Mouse (Mus musculus) ES-Bruce4 (cell line): ENCODE results near the gene Metap1d. TPM values are rescaled to one million over a fixed set of nuclear protein-coding genes. Genes with fewer than 3 reads are reported as not detected.

Experiments used
- H3K27ac ChIP-seq: 2 replicates; pipeline ENCODE4 v1.5.1; 2012; ENCODE audit warnings: low read length, inconsistent platforms; ENCODE audit not compliant: insufficient read depth
- H3K27me3 ChIP-seq: 2 replicates; pipeline ENCODE4 v1.6.1; 2012; ENCODE audit warnings: mild to moderate bottlenecking, low read length, inconsistent platforms; ENCODE audit not compliant: control insufficient read depth, poor library complexity, insufficient read depth, severe bottlenecking
- H3K36me3 ChIP-seq: 2 replicates; pipeline ENCODE4 v1.6.1; 2012; ENCODE audit warnings: inconsistent platforms, mild to moderate bottlenecking, low read length, moderate library complexity; ENCODE audit not compliant: control insufficient read depth, poor library complexity, insufficient read depth, severe bottlenecking
- H3K4me1 ChIP-seq: one replicate; pipeline ENCODE4 v1.8.1; 2011; ENCODE audit warnings: low read length; ENCODE audit not compliant: control insufficient read depth, insufficient read depth
- H3K4me3 ChIP-seq: 2 replicates; pipeline ENCODE4 v1.5.1; 2011; ENCODE audit warnings: low read depth, mild to moderate bottlenecking, low read length
- H3K9ac ChIP-seq: 2 replicates; pipeline ENCODE4 v1.6.1; 2012; ENCODE audit warnings: low read depth, mild to moderate bottlenecking, inconsistent platforms; ENCODE audit not compliant: poor library complexity, severe bottlenecking
- H3K9me3 ChIP-seq: replicated peaks from 2 replicates; pipeline ENCODE4 v1.6.1; 2012; ENCODE audit warnings: mild to moderate bottlenecking, low read length, inconsistent platforms; ENCODE audit not compliant: control insufficient read depth, poor library complexity, insufficient read depth, severe bottlenecking
- CTCF ChIP-seq: IDR thresholded peaks from one replicate; pipeline ENCODE4 v1.8.1; 2011; ENCODE audit warnings: low read depth, low read length
- EP300 ChIP-seq: IDR thresholded peaks from 2 replicates; pipeline ENCODE4 v1.6.1; 2011; ENCODE audit warnings: low read depth, low read length; ENCODE audit not compliant: insufficient read depth
- POLR2A ChIP-seq: IDR thresholded peaks from one replicate; pipeline ENCODE4 v1.8.1; 2011; ENCODE audit warnings: low read length; ENCODE audit not compliant: insufficient read depth
- polyA plus RNA-seq: library from polyadenylated mRNA; stranded (reverse); fragments of >200 nt; gene quantifications from 2 replicates; pipeline ENCODE4 v1.2.4, GENCODE M21; 2011; ENCODE audit warnings: low read depth; ENCODE audit not compliant: missing spikeins, insufficient read depth, insufficient read length

Gene Metap1d
- polyA plus RNA-seq, 1 experiment = 13.0 TPM

DNA sequence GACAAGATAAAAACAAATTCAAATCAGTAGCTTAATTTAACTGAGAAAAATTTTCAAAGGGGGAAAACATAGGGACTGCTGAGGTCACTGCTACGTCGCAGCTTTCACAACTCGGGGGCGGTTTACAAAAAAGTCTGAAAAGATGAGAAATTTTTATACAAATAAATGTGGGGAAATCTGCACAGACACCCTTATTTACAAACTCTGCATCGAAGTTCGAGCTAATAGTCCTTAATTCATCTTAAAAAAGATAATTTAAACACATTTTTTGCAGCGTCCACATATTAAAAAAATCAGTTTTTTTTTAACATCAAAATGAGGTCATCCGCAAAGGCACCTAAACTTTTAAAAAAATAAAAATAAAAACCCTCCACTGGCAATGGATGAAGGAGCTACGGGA, 90.5 kb downstream of the Metap1d start:
- peaks cover 2% of the 10 kb centered on the region for H3K4me1 ChIP-seq
- no peak overlapping the region for H3K27ac ChIP-seq
- H3K36me3 ChIP-seq = no peaks in the 10 kb centered on the region
- no peak for TF ChIP-seq EP300
- no peak for TF ChIP-seq CTCF
- TF ChIP-seq POLR2A = no peak
- peaks cover 54% of the 10 kb centered on the region for H3K27me3 ChIP-seq
- H3K9ac ChIP-seq = no peak overlapping the region
- no peak overlapping the region for H3K4me3 ChIP-seq
- H3K9me3 ChIP-seq = no peaks in the 10 kb centered on the region

DNA sequence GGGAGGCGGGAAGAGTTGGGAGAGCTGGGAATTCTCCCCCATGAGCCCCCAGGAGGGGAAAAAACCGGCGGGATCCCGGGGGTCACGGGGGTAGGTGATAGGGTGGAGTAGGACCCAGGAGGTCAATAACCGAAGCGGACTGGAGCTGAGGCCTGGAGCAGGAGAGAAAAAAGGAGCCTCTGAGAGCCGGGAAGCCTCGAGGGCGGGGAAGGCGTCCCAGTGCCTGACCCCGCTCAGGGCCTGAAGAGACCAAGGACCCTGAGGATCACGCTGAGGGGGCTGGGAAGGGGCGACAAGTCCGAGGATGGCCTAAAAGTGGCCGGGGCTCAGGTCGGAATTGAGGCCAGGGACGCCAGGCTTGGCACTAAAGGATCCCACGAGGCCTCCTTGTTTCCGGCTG, 90.9 kb downstream of the Metap1d start:
- Histone ChIP-seq H3K9me3 (no peaks in the 10 kb centered on the region), H3K4me3 (no peak overlapping the region), H3K9ac (no peak overlapping the region), H3K36me3 (no peaks in the 10 kb centered on the region), H3K27me3 (peaks cover 52% of the 10 kb centered on the region), H3K27ac (no peak overlapping the region), H3K4me1 (peaks cover 2% of the 10 kb centered on the region)
- TF ChIP-seq POLR2A = no peak
- no peak for TF ChIP-seq CTCF
- TF ChIP-seq EP300 = no peak

DNA sequence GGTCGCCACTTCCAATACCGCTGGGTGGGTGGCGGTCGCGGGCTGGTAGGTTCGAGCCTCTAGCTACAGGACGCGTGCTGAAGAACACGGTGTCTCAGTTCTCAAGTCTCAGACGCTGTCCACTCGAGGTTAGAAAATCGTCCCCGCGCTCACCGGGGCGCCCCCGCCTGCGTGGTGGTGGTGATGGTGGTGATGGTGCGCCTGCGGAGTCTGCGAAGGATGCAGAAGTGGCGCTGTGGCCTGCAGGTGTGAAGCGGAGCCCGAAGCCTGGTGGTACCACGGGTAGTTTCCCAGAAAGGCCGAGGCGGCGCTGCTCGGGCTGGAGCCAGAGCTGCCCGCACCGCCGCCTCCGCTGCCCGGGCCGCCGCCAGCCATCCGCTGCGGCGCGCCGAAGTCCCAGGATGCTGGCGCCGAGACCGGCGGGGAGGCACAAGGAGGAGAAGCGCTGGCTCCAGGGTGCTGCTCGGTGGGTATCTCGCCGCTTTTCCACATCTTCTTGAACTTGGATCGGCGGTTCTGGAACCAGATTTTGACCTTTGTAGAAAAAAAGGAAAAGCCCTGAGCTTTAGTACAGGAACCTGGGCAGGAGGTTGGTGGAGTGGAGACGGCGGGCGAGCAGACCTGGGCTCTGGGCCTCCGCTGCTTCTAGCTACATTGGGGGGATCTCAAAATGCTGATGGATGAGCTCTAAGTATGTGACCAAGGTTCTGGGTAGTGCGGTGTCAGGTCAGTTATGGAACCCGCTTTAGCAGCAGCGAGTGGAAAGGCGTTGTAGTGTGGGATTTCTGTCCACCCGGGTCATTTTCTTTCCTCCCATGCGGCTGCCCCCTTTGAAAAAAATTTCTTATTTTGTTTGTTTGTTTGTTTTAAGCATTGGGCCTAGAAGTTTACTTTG, 91.6 kb downstream of the Metap1d start:
- 0 out of 2 replicates have a peak overlapping the region, but pooled peaks have one; percentile 15 for H3K4me3 ChIP-seq
- no peak for TF ChIP-seq POLR2A
- H3K9me3 ChIP-seq = no peaks in the 10 kb centered on the region
- H3K27ac ChIP-seq = no peak overlapping the region
- no peak overlapping the region for H3K9ac ChIP-seq
- no peaks in the 10 kb centered on the region for H3K36me3 ChIP-seq
- peaks cover 2% of the 10 kb centered on the region for H3K4me1 ChIP-seq
- peaks cover 51% of the 10 kb centered on the region for H3K27me3 ChIP-seq

DNA sequence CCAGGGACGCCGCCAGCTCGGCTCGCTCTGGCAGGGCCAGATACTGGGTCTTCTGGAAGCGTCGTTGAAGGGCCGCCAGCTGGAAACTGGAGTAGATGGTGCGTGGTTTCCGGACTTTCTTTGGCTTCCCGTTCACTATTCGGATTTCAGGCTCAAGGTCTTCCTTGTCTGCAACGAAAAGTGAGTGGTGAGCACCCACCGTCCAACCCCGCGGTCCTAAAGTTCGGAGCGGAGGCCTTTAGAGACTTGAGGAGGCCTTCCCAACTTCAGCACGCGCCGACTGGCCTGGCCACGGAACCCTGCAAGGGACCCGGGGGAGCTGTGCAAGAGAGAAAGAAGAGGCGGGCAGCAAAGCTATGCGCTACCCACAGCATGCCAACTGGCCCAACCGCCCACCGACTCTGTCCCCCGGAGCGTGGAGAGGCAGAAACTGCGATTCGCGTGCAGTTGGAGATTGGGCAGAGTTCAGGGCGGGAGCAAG, 92.4 kb downstream of the Metap1d start:
- H3K27me3 ChIP-seq = peaks cover 43% of the 10 kb centered on the region
- H3K9me3 ChIP-seq = no peaks in the 10 kb centered on the region
- no peaks in the 10 kb centered on the region for H3K36me3 ChIP-seq
- no peak overlapping the region for H3K27ac ChIP-seq
- no peak for TF ChIP-seq EP300
- TF ChIP-seq POLR2A = no peak
- TF ChIP-seq CTCF = no peak
- peak overlapping the region; percentile 65 for H3K4me3 ChIP-seq
- H3K4me1 ChIP-seq = no peaks in the 10 kb centered on the region
- H3K9ac ChIP-seq = no peak overlapping the region

DNA sequence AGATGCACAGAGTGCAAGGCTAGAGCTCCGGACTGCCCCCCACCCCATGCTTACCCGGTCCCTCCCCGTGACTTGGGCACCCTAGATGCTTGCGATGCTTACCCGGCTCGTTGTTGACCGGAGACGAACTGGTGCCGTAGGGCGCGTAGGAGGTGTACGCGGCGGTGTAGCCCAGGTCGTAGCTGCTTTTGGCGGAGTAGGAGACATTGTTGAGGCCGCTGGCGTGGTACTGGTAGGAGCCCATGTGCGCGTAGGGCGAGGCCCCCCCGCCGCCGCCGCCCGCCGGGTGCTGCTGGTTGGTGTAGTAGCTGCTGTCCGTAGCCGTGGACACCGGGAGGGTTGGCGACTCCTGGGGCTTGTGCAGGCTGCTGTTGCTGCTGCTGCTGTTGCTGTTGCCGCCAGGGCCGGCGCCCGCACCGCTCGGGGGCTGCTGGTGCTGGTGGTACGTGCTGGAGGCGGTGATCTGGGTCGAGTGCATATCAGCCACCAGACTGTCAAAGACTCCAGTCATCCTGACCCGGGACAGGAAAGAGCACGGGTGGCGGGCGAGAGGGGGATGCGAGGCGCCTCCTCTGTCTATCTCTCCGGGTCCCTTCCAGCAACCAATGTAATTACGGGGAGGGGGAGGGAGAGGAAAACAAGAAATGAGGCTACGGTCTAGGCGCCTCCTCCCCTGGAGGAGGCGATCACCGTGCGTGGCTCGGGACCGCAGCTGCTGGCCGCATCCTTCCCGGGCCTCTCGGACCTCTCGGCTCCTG, 93.0 kb downstream of the Metap1d start:
- no peak for TF ChIP-seq POLR2A
- no peak for TF ChIP-seq CTCF
- TF ChIP-seq EP300 = no peak
- H3K27ac ChIP-seq = no peak overlapping the region
- no peaks in the 10 kb centered on the region for H3K4me1 ChIP-seq
- H3K4me3 ChIP-seq = peak overlapping the region; percentile 65
- no peaks in the 10 kb centered on the region for H3K36me3 ChIP-seq
- peaks cover 36% of the 10 kb centered on the region for H3K27me3 ChIP-seq
- H3K9ac ChIP-seq = 0 out of 2 replicates have a peak overlapping the region, but pooled peaks have one; percentile 42
- H3K9me3 ChIP-seq = no peaks in the 10 kb centered on the region

DNA sequence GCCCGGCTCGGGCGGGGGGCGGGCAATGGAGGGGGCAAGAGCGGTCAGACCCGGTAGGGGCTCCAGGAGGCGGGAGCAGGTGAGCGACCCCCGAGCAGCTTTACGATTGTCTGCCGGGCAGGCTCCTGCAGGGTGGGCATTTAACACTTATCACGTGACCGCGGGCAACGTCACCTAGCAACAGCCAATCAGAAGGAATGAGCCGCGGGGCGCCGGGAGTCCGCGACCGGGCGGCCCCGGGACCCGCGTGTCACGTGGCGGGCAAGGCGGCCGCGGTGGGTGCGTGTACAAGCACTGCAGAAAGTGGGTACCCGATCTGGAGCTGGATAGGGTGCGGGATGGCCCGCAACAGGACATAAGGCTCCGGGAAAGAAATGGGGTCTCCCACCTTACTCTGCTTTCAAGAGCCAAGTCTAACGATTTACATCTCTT, 93.6 kb downstream of the Metap1d start, which contains the start of gene Dlx2:
Gene Dlx2, minus strand, starts transcription at position 115 of the 432 bp plus-strand sequence.
- Histone ChIP-seq H3K27me3 (peaks cover 31% of the 10 kb centered on the region), H3K4me3 (peak within 1 kb of the TSS; percentile 65), H3K9me3 (no peaks in the 10 kb centered on the region), H3K4me1 (no peaks in the 10 kb centered on the region), H3K27ac (no peak within 1 kb of the TSS), H3K36me3 (no peaks in the 10 kb centered on the region), H3K9ac (0 out of 2 replicates have a peak within 1 kb of the TSS, but pooled peaks have one; percentile 42)
- no peak for TF ChIP-seq CTCF
- TF ChIP-seq POLR2A = no peak
- TF ChIP-seq EP300 = no peak
